In the genomic region with DNA sequence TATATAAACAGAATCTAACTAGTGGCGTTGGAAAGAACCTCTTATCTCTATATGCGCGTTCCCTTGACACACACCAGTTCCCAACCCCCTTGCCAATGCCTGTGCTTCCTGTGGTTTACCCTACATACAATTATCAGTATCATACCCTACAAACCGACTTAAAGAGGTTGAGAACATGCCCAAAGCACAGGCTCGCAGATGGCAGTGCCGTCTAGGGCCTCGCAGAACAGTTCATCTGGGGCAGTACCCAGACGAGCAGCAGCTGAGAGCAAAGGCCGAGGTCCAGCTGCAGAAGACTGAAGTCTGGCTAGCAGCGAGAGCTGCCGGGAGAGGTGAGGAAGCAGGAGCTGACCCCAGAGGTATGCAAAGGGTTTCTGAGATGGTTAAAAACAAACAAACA, we compare ENCODE assay signal across 9 mouse cellular contexts. TPM values are rescaled to one million over a fixed set of nuclear protein-coding genes. Genes with fewer than 3 reads are reported as not detected.
DNase-seq lines count a peak whose midpoint lies in the region; ATAC-seq lines count a peak whose summit lies in the region.
"Had no signal": no experiment of that assay in that cellular context is flagged by ENCODE, and none has a peak within 500 bp of the region (broad histone marks: within the 10 kb centered on the region; RNA-seq: fewer than 3 reads in every experiment).

No protein-coding gene starts in this region.

- peak overlapping the region; percentile 57 for H3K4me2 ChIP-seq in heart, embryonic 16.5 days (ENCODE audit: low read depth, low read length)
- peak overlapping the region; percentile 16; the same call in 1 of the 2 replicates for H3K4me2 ChIP-seq in kidney, embryonic 15.5 days

- no peak overlapping the region for H3K4me3 ChIP-seq in heart, embryonic 16.5 days (ENCODE audit: low read length)
- H3K4me3 ChIP-seq in brown adipose tissue, adult 24 weeks (ENCODE audit: insufficient read depth, low read depth, low read length), result no peak overlapping the region
- no peak overlapping the region for H3K4me3 ChIP-seq in kidney, embryonic 15.5 days (replicated peaks)

- peaks cover 42% of the 10 kb centered on the region for H3K4me1 ChIP-seq in heart, embryonic 16.5 days (ENCODE audit: control insufficient read depth, insufficient read depth, low read length)
- H3K4me1 ChIP-seq in brown adipose tissue, adult 24 weeks (ENCODE audit: control insufficient read depth, insufficient read depth, insufficient read length, low read length), result peaks cover 16% of the 10 kb centered on the region
- H3K4me1 ChIP-seq in kidney, embryonic 15.5 days, result peaks cover 25% of the 10 kb centered on the region

- peak; percentile 46; the same call in 1 of the 2 replicates for ATAC-seq in heart, embryonic 16.5 days (replicated peaks; ENCODE audit: extremely low read depth, insufficient read depth, low FRiP score)
- ATAC-seq in kidney, embryonic 15.5 days (replicated peaks; ENCODE audit: low FRiP score), result 0 out of 2 replicates have a peak, but pooled peaks have one; percentile 3
- peak; percentile 91 for ATAC-seq in megakaryocyte-erythroid progenitor cell, adult 5-6 weeks (replicated peaks; ENCODE audit: low FRiP score, low TSS enrichment, poor library complexity, severe bottlenecking)

- intact Hi-C loops in heart, postnatal 25 days (cut with DNase I), result no loop called here
- intact Hi-C loops in left cerebral cortex, postnatal 36 days (cut with DNase I), result no loop called here

- H3K9ac ChIP-seq in heart, embryonic 16.5 days (ENCODE audit: low read length), result peak overlapping the region; percentile 59
- H3K9ac ChIP-seq in kidney, embryonic 15.5 days, result no peak overlapping the region

- 0 out of 2 replicates have a peak, but pooled peaks cover under 1% of the 10 kb centered on the region for H3K36me3 ChIP-seq in heart, embryonic 16.5 days (ENCODE audit: control insufficient read depth, insufficient read depth)
- peaks cover 2% of the 10 kb centered on the region; the same call in 1 of the 2 replicates for H3K36me3 ChIP-seq in kidney, embryonic 15.5 days

- 15% methylated on average over 11 of the region's 11 CpGs for WGBS in heart, embryonic 16.5 days
- 40% methylated on average over 11 of the region's 11 CpGs for WGBS in kidney, embryonic 15.5 days

- peak overlapping the region; percentile 97 for H3K27ac ChIP-seq in heart, embryonic 16.5 days (ENCODE audit: low read length)
- H3K27ac ChIP-seq in brown adipose tissue, adult 24 weeks (replicated peaks; ENCODE audit: low read depth, low read length), result peak overlapping the region; percentile 28; the same call in 1 of the 2 replicates
- H3K27ac ChIP-seq in kidney, embryonic 15.5 days, result peak overlapping the region; percentile 75

- no peak for DNase-seq in heart, postnatal 25 days (ENCODE audit: low spot score)
- DNase-seq in left cerebral cortex, postnatal 36 days (ENCODE audit: low spot score in 2 of 2), result no peak
- no peak for DNase-seq in urinary bladder, postnatal 10 days (ENCODE audit: low spot score)
- DNase-seq in yolk sac, embryonic 10.5 days (ENCODE audit: low spot score), result no peak
- DNase-seq: midbrain, embryonic 14.5 days had no signal

- no peaks in the 10 kb centered on the region for H3K27me3 ChIP-seq in heart, embryonic 16.5 days (ENCODE audit: control insufficient read depth, insufficient read depth, low read length)
- no peaks in the 10 kb centered on the region for H3K27me3 ChIP-seq in kidney, embryonic 15.5 days

- no peaks in the 10 kb centered on the region for H3K9me3 ChIP-seq in heart, embryonic 16.5 days (replicated peaks; ENCODE audit: control insufficient read depth, low read length)
- H3K9me3 ChIP-seq in kidney, embryonic 15.5 days (replicated peaks), result no peaks in the 10 kb centered on the region

RNA-seq across cellular contexts. Expression of gene Crtc3, which starts 21.5 kb away (rescaled TPM):
- 17.8 and 19.9 TPM in 2 replicates for polyA plus RNA-seq in heart, embryonic 16.5 days (2015; fragmentation: Nextera tagmentation; extraction: Ambion mirVana)
- 10 to 100 TPM; 14.3 to 15.7 TPM for total RNA-seq in heart, postnatal 25 days (2021)
- polyA plus RNA-seq in brown adipose tissue, adult 24 weeks (2012; ENCODE audit: insufficient read depth, insufficient read length, missing spikeins), result 5.2 and 9.5 TPM in 2 replicates
- 20.6 and 21.9 TPM in 2 replicates for polyA plus RNA-seq in kidney, embryonic 15.5 days (2015; fragmentation: Nextera tagmentation; extraction: Ambion mirVana)
- 29.1 and 29.3 TPM in 2 replicates for total RNA-seq in megakaryocyte-erythroid progenitor cell, adult 5-6 weeks (2014; fragmentation: Nextera tagmentation)
- 8.2 and 14.8 TPM in 2 replicates for total RNA-seq in megakaryocyte-erythroid progenitor cell, adult 5-6 weeks (2017)
- total RNA-seq in left cerebral cortex, postnatal 36 days (2021), result 10 to 100 TPM; 12.1 to 15.7 TPM

Comparison
In these comparisons a context has a peak if more than half of its experiments do, and no peak if none do; other contexts are left out.
1. ATAC-seq: peak in every context shown above with its lines; median percentile 91 in megakaryocyte-erythroid progenitor cell, adult 5-6 weeks; 46 in heart, embryonic 16.5 days; 3 in kidney, embryonic 15.5 days.
2. H3K27ac ChIP-seq: peak in every context shown above with its lines; median percentile 97 in heart, embryonic 16.5 days; 75 in kidney, embryonic 15.5 days; 28 in brown adipose tissue, adult 24 weeks.